Mouse (Mus musculus): ENCODE data around the gene Tas2r106.

Gene Tas2r106

GRCm38 (mm10) chr6:131678786-131679185 is at the start of gene Tas2r106:
TSS of gene Tas2r106 (minus strand) at chr6:131678886.
- DNase-seq (ENCODE audit: low spot score) = no peak

GRCm38 (mm10) chr6:131712803-131713202 is 34.1 kb upstream of the Tas2r106 start:
- no peak for DNase-seq (ENCODE audit: low spot score)

GRCm38 (mm10) chr6:131689963-131690362 is 11.3 kb upstream of the Tas2r106 start, which contains the start of gene Tas2r114:
TSS of gene Tas2r114 (minus strand) at chr6:131690063.
- no peak for DNase-seq (ENCODE audit: low spot score)

- DNase-seq (ENCODE audit: low spot score) = no peak
These were observed 8.7 kb upstream of the Tas2r106 start, which contains the start of gene Tas2r105 for GRCm38 (mm10) chr6:131687395-131687794. TSS of gene Tas2r105 (minus strand) at chr6:131687495.

- DNase-seq (ENCODE audit: low spot score) = no peak
These were observed 7.0 kb upstream of the Tas2r106 start, which contains the start of gene Tas2r104 for GRCm38 (mm10) chr6:131685644-131686043. TSS of gene Tas2r104 (minus strand) at chr6:131685744.

- no peak for DNase-seq (ENCODE audit: low spot score)
These were observed 18.6 kb downstream of the Tas2r106 start, which contains the start of gene Tas2r107 for GRCm38 (mm10) chr6:131660049-131660448. TSS of gene Tas2r107 (minus strand) at chr6:131660149.

GRCm38 (mm10) chr6:131630812-131631211 is 47.9 kb downstream of the Tas2r106 start, which contains the start of gene Tas2r130:
TSS of gene Tas2r130 (minus strand) at chr6:131630912.
- DNase-seq (ENCODE audit: low spot score) = no peak

Measured in lung, postnatal 25 days (tissue).